Mouse (Mus musculus) testis, adult 2 months (tissue): ENCODE results near the gene Vwce.

Experiments used
- CTCF ChIP-seq: fragments of 200-500 bp; IDR thresholded peaks from 2 replicates; pipeline ENCODE4 v1.5.1; 2012; ENCODE audit warnings: low read depth, mild to moderate bottlenecking, inconsistent platforms, low read length, moderate library complexity; ENCODE audit not compliant: control insufficient read depth, insufficient read depth, insufficient replicate concordance
- POLR2A ChIP-seq: fragments of 200-500 bp; IDR thresholded peaks from 2 replicates; pipeline ENCODE4 v1.6.1; 2012; ENCODE audit warnings: low read depth, mild to moderate bottlenecking, inconsistent platforms, low read length, moderate library complexity; ENCODE audit not compliant: control insufficient read depth

DNA sequence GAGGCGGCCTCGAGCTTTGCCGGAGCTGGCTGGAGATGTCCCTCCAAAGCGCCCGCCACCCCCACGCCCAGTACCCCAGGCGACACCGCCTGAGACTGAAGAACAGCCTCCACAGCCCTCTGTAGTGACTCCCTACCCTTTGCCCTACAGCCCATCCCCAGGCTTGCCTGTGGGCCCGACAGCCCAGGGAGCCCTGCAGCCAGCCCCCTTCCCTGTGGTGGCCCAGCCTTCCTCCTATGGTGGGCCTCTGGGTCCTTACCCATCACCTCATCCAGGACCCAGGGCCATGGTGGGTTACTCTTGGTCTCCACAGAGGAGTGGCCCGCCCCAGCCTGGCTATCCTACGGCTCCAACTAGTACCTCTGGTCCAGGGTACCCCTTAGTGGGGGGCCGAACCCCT lies 78.6 kb downstream of the Vwce start:
- TF ChIP-seq CTCF (no peak), POLR2A (no peak)
